Mouse (Mus musculus) cortical plate, adult 2 months (tissue): ENCODE results near the gene Prcc. TPM values are rescaled to one million over a fixed set of nuclear protein-coding genes. Genes with fewer than 3 reads are reported as not detected.

Source experiments
- H3K27ac ChIP-seq: fragments of 200-500 bp; 2 replicates; pipeline ENCODE4 v1.5.1; 2012; ENCODE audit warnings: low read length, control low read depth, inconsistent platforms; ENCODE audit not compliant: insufficient read depth
- H3K4me1 ChIP-seq: fragments of 200-500 bp; 2 replicates; pipeline ENCODE4 v1.6.1; 2011; ENCODE audit warnings: low read length; ENCODE audit not compliant: control insufficient read depth, insufficient read depth
- H3K4me3 ChIP-seq: fragments of 200-500 bp; 2 replicates; pipeline ENCODE4 v1.5.1; 2011; ENCODE audit warnings: mild to moderate bottlenecking, low read length, control low read depth; ENCODE audit not compliant: insufficient read depth
- CTCF ChIP-seq: fragments of 200-500 bp; IDR thresholded peaks from 2 replicates; pipeline ENCODE4 v1.5.1; 2011; ENCODE audit warnings: mild to moderate bottlenecking, control low read depth, low read length; ENCODE audit not compliant: insufficient read depth; ENCODE audit errors: extremely low read depth
- POLR2A ChIP-seq: fragments of 200-500 bp; IDR thresholded peaks from 2 replicates; pipeline ENCODE4 v1.6.1; 2011; ENCODE audit warnings: mild to moderate bottlenecking, low read length, control low read depth; ENCODE audit not compliant: insufficient read depth; ENCODE audit errors: extremely low read depth
- polyA plus RNA-seq: library from polyadenylated mRNA; depleted of rRNA; stranded (reverse); fragments of >200 nt; gene quantifications from 2 replicates; pipeline ENCODE4 v1.2.3, GENCODE M21; 2012

Prcc gene
- polyA plus RNA-seq, 1 experiment = 37.2 TPM

GRCm38 (mm10) chr3:87854795-87855568 is 30.4 kb downstream of the Prcc start:
- Histone ChIP-seq H3K27ac (no peak overlapping the region), H3K4me3 (no peak overlapping the region), H3K4me1 (no peaks in the 10 kb centered on the region)
- no peak for TF ChIP-seq POLR2A
- no peak for TF ChIP-seq CTCF

GRCm38 (mm10) chr3:87849117-87849516 is 36.3 kb downstream of the Prcc start:
- Histone ChIP-seq H3K27ac (no peak overlapping the region), H3K4me3 (no peak overlapping the region), H3K4me1 (no peaks in the 10 kb centered on the region)
- TF ChIP-seq POLR2A = no peak

DNA sequence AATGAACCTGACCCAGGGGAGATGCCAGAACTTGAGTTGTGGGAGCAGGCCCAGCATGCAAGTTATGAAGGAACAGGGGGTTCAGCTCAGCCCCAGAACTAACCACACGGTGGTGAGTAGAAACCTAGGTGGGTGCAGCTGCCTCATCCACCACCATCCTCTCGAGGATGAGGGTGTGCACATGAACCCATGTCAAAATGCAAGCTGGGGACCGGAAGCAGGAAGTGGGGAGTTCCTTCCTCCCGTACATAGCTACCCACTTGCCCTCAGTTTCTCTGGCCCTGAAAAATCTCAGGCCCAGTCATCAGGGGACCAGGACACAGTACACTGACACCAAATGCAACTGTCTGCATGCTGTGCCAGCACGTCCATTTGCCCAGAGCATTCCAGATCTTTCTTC is 37.7 kb downstream of the Prcc start:
- TF ChIP-seq CTCF (no peak), POLR2A (no peak)
- Histone ChIP-seq H3K4me3 (no peak overlapping the region), H3K4me1 (no peaks in the 10 kb centered on the region), H3K27ac (no peak overlapping the region)

DNA sequence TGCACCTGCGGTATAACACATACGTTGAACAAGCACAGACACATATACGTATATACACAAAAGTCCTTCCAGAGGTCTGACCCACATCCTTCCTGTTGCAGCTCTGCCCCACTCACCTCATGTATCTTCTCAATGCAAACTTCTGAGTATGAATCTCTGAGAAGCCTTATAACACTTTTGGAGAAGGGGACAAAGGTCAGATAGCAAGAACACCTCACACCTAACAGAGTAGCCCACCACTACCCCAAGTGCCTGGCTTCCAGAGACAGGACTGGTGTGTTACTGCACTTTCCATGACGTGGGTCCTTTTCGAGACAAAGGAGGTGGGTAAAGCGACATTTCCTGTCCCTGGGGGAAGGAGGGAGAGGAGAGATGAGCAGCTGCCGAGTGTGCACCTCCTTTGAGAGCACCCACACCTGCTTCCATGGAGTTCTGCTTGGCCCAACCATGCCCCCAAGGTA is 38.7 kb downstream of the Prcc start, which contains the start of gene Sh2d2a:
TSS of gene Sh2d2a (plus strand) at position 106 of the 461 bp plus-strand sequence.
- TF ChIP-seq CTCF (no peak), POLR2A (no peak)
- no peaks in the 10 kb centered on the region for H3K4me1 ChIP-seq
- H3K4me3 ChIP-seq = no peak within 1 kb of the TSS
- H3K27ac ChIP-seq = no peak within 1 kb of the TSS

GRCm38 (mm10) chr3:87846186-87846585 is 39.2 kb downstream of the Prcc start:
- Histone ChIP-seq H3K4me3 (no peak overlapping the region), H3K4me1 (no peaks in the 10 kb centered on the region), H3K27ac (no peak overlapping the region)
- no peak for TF ChIP-seq CTCF
- TF ChIP-seq POLR2A = no peak

DNA sequence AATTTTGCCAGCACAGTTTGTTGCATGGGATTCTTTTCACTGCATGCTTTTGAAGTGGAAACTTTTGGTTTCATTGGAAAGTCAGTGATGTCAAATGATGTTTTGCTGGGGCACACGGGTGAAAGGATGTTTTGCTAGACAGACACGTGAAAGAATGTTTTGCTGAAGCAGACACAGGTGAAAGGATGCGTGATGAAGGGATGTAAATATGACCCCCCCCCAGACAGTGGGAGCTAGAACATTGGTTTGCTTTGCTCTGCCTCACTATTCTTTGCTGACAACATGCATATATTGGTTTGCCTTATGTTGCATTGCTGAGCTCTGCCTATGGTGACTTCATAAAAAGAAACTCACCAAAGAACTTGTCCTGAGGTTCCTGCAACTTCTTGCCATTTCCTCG is 40.4 kb downstream of the Prcc start:
- TF ChIP-seq CTCF (no peak), POLR2A (no peak)
- no peak overlapping the region for H3K4me3 ChIP-seq
- no peak overlapping the region for H3K27ac ChIP-seq

DNA sequence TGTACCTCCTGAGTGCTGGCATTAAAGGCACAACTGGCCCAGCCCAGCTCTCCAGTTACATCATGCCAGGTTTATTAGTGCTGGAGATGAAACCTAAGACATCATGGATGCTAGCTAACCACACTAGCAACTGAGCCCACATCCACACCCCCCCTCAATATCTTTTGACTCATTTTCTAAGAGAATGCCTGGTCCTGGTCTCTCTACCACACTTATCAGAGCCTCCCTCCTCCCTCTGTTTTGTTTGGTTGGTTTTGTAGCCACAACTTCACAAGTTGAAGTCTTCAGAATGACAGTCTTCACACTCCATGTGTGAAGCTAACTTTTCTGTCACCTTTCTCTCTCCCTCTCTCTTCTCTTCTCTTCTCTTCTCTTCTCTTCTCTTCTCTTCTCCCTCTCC is 44.5 kb downstream of the Prcc start:
- TF ChIP-seq POLR2A (no peak), CTCF (no peak)

More for the DNA sequence above, 40.4 kb downstream of the Prcc start:
- H3K4me1 ChIP-seq = no peaks in the 10 kb centered on the region

GRCm38 (mm10) chr3:87838622-87839021 is 46.8 kb downstream of the Prcc start:
- Histone ChIP-seq H3K27ac (no peak overlapping the region), H3K4me3 (no peak overlapping the region), H3K4me1 (no peaks in the 10 kb centered on the region)
- TF ChIP-seq POLR2A = no peak
- TF ChIP-seq CTCF = peak; percentile 90

More for the DNA sequence above, 44.5 kb downstream of the Prcc start:
- Histone ChIP-seq H3K4me1 (no peaks in the 10 kb centered on the region), H3K4me3 (no peak overlapping the region), H3K27ac (no peak overlapping the region)

DNA sequence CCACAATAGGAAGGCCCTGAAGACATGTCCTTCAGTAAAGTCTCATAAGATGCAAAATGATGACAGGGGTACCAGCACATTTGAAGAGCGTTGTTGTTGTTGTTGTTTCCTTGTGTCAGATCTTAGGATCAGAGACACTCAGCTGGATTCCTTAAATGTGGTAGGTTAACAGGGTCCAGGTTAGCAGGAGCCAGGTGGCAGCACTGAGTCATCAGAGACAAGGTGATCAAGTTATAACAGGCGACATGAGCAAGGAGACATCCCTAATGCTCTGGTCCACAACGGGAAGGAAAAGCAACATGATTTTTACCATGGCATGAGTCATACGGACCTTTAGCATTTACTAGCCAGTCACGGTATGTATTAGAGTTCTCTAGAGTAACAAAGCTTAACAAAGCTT is 51.9 kb downstream of the Prcc start:
- no peak overlapping the region for H3K27ac ChIP-seq
- TF ChIP-seq CTCF (no peak), POLR2A (no peak)
- no peak overlapping the region for H3K4me3 ChIP-seq
- H3K4me1 ChIP-seq = no peaks in the 10 kb centered on the region
